31 mouse cellular contexts compared by ENCODE assay signal in genomic region chr9:108403081-108403480, GRCm38 (mm10). TPM values are rescaled to one million over a fixed set of nuclear protein-coding genes. Genes with fewer than 3 reads are reported as not detected.
DNase-seq lines count a peak whose midpoint lies in the region; ATAC-seq and TF ChIP-seq lines count a peak whose summit lies in the region.
"Had no signal": no experiment of that assay in that cellular context is flagged by ENCODE, and none has a peak within 500 bp of the region (broad histone marks: within the 10 kb centered on the region; RNA-seq: fewer than 3 reads in every experiment).

No protein-coding gene starts in this region.

- peak; percentile 53 to 70 for DNase-seq in frontal cortex, adult 2 months (ENCODE audit: extremely low spot score in 1 of 2, low spot score in 1 of 2)
- no peak for DNase-seq in frontal cortex, postnatal 25 days (ENCODE audit: low spot score in 2 of 2)
- DNase-seq in right cerebral cortex, adult 18-20 months: peak; percentile 79
- no peak for DNase-seq in right cerebral cortex, postnatal 4 days
- peak; percentile 28 to 89 for DNase-seq in left cerebral cortex, postnatal 25 days (ENCODE audit: low spot score in 2 of 2)
- no peak for DNase-seq in stomach, postnatal 0 days (ENCODE audit: low spot score)
- DNase-seq in thymus, adult 18-20 months: no peak
- no peak for DNase-seq in c-Kit-positive CD71-positive TER-119-positive erythroid progenitor cells, embryonic 14.5 days (ENCODE audit: low spot score)
- DNase-seq: adrenal gland, postnatal 10 days; cerebellum, adult 2 months; lung, adult 18-20 months; lung, postnatal 14 days; midbrain, embryonic 14.5 days had no signal

- intact Hi-C loops in left cerebral cortex, postnatal 25 days (cut with DNase I): loop anchor here (1.0 kb wide), 1 partner anchor 8 kb away; no protein-coding TSS in a partner anchor

- TF ChIP-seq CTCF in stomach, postnatal 0 days (IDR thresholded peaks at IDR 0.05; ENCODE audit: low read depth): no peak

- H3K36me3 ChIP-seq in stomach, postnatal 0 days (ENCODE audit: control insufficient read depth, insufficient read depth, low read length): no peaks in the 10 kb centered on the region
- H3K36me3 ChIP-seq: embryonic facial prominence, embryonic 10.5 days; heart, embryonic 12.5 days; hindbrain, embryonic 13.5 days; limb, embryonic 10.5 days; neural tube, embryonic 13.5 days had no signal

- H3K4me3 ChIP-seq in stomach, postnatal 0 days (ENCODE audit: low read depth, low read length): no peak overlapping the region
- H3K4me3 ChIP-seq: embryonic facial prominence, embryonic 10.5 days; heart, embryonic 12.5 days; hindbrain, embryonic 13.5 days; limb, embryonic 10.5 days; neural tube, embryonic 13.5 days had no signal

- peak overlapping the region; percentile 65; the same call in 1 of the 2 replicates for H3K27ac ChIP-seq in stomach, postnatal 0 days (replicated peaks)
- H3K27ac ChIP-seq: embryonic facial prominence, embryonic 10.5 days; hindbrain, embryonic 13.5 days; limb, embryonic 10.5 days; neural tube, embryonic 13.5 days had no signal

- no peaks in the 10 kb centered on the region for H3K4me1 ChIP-seq in stomach, postnatal 0 days (replicated peaks; ENCODE audit: control insufficient read depth, insufficient read depth)
- H3K4me1 ChIP-seq: limb, embryonic 10.5 days had no signal

- H3K9me3 ChIP-seq in stomach, postnatal 0 days (ENCODE audit: control insufficient read depth, low read length): no peaks in the 10 kb centered on the region
- H3K9me3 ChIP-seq: embryonic facial prominence, embryonic 10.5 days; heart, embryonic 12.5 days; hindbrain, embryonic 13.5 days; limb, embryonic 10.5 days; neural tube, embryonic 13.5 days had no signal

- no peak overlapping the region for H3K9ac ChIP-seq in stomach, postnatal 0 days (ENCODE audit: low read length)
- H3K9ac ChIP-seq: heart, embryonic 12.5 days; hindbrain, embryonic 13.5 days; neural tube, embryonic 13.5 days had no signal

- no peak overlapping the region for H3K4me2 ChIP-seq in stomach, postnatal 0 days (replicated peaks; ENCODE audit: low read depth)
- H3K4me2 ChIP-seq: heart, embryonic 12.5 days; hindbrain, embryonic 13.5 days; neural tube, embryonic 13.5 days had no signal

- TF ChIP-seq EP300 in stomach, postnatal 0 days (optimal IDR thresholded peaks at IDR 0.05): no peak

- no peaks in the 10 kb centered on the region for H3K27me3 ChIP-seq in stomach, postnatal 0 days (ENCODE audit: control insufficient read depth, insufficient read depth, low read length)
- H3K27me3 ChIP-seq: heart, embryonic 12.5 days; hindbrain, embryonic 13.5 days; neural tube, embryonic 13.5 days had no signal

- 80% methylated on average over 4 of the region's 4 CpGs for WGBS in stomach, postnatal 0 days

- ATAC-seq in stomach, postnatal 0 days (ENCODE audit: low FRiP score, low TSS enrichment): no peak
- ATAC-seq: activated CD4-positive, CD25-positive, alpha-beta regulatory T cell, adult 4 months; CD4-positive, CD25-positive, alpha-beta regulatory T cell, adult 4 months; inflammation-experienced regulatory T-cells, adult 6 months had no signal

RNA-seq across cellular contexts. Expression of gene 1700102P08Rik, which starts 10.5 kb away (rescaled TPM):
- polyA plus RNA-seq in frontal cortex, adult 2 months (2012; rRNA removed): 1.5 and 1.6 TPM in 2 replicates
- 1 to 10 TPM; 2.4 to 3.0 TPM for total RNA-seq in left cerebral cortex, postnatal 25 days (2021)
- polyA plus RNA-seq in stomach, postnatal 0 days (2015; fragmentation: Nextera tagmentation; extraction: Ambion mirVana): 0.17 and 0.21 TPM in 2 replicates
- total RNA-seq: liver, adult 2 months had no signal
- polyA plus RNA-seq: liver, adult 2 months had no signal

RNA-seq across cellular contexts. Expression of gene Ccdc36, which starts 25.2 kb away (rescaled TPM):
- 0.86 and 0.98 TPM in 2 replicates for polyA plus RNA-seq in frontal cortex, adult 2 months (2012; rRNA removed)
- total RNA-seq in left cerebral cortex, postnatal 25 days (2021): under 1 TPM; 0.32 TPM
- polyA plus RNA-seq in stomach, postnatal 0 days (2015; fragmentation: Nextera tagmentation; extraction: Ambion mirVana): 0.39 and 0.41 TPM in 2 replicates
- total RNA-seq: adrenal gland, postnatal 10 days; heart, postnatal 25 days; layer of hippocampus, adult 18-20 months; liver, adult 2 months had no signal
- polyA plus RNA-seq: activated CD4-positive, CD25-positive, alpha-beta regulatory T cell, adult 4 months; inflammation-experienced regulatory T-cells, adult 6 months; liver, adult 2 months had no signal

RNA-seq across cellular contexts. Expression of gene BC048562, which starts 33.2 kb away (rescaled TPM):
- not detected in 2 replicates for polyA plus RNA-seq in frontal cortex, adult 2 months (2012; rRNA removed)
- not detected for total RNA-seq in left cerebral cortex, postnatal 25 days (2021)
- polyA plus RNA-seq in stomach, postnatal 0 days (2015; fragmentation: Nextera tagmentation; extraction: Ambion mirVana): not detected in 2 replicates
- total RNA-seq: adrenal gland, postnatal 10 days; ES-E14; heart, postnatal 25 days; layer of hippocampus, adult 18-20 months; liver, adult 2 months; megakaryocyte, adult 5-6 weeks had no signal
- polyA plus RNA-seq: activated CD4-positive, CD25-positive, alpha-beta regulatory T cell, adult 4 months; CD4-positive, CD25-positive, alpha-beta regulatory T cell, adult 4 months; cerebellum, adult 2 months; embryonic facial prominence, embryonic 10.5 days; forebrain, embryonic 11.5 days; gonadal fat pad, adult 2 months; heart, embryonic 12.5 days; hindbrain, embryonic 13.5 days; inflammation-experienced regulatory T-cells, adult 6 months; kidney, embryonic 16.5 days; limb, embryonic 10.5 days; liver, adult 2 months; midbrain, embryonic 14.5 days; neural tube, embryonic 13.5 days; thymus, postnatal 0 days; urinary bladder, adult 2 months had no signal

RNA-seq across cellular contexts. Expression of gene Usp4, which starts 55.4 kb away (rescaled TPM):
- 116 and 128 TPM in 2 replicates for polyA plus RNA-seq in frontal cortex, adult 2 months (2012; rRNA removed)
- total RNA-seq in left cerebral cortex, postnatal 25 days (2021): 100 to 1,000 TPM; 117 TPM
- 56.8 and 59.6 TPM in 2 replicates for polyA plus RNA-seq in stomach, postnatal 0 days (2015; fragmentation: Nextera tagmentation; extraction: Ambion mirVana)

RNA-seq across cellular contexts. Expression of gene Ccdc71, which starts 57.2 kb away (rescaled TPM):
- 22.3 and 22.6 TPM in 2 replicates for polyA plus RNA-seq in frontal cortex, adult 2 months (2012; rRNA removed)
- 10 to 100 TPM; 40.3 to 42.2 TPM for total RNA-seq in left cerebral cortex, postnatal 25 days (2021)
- polyA plus RNA-seq in stomach, postnatal 0 days (2015; fragmentation: Nextera tagmentation; extraction: Ambion mirVana): 29.7 and 32.2 TPM in 2 replicates

Comparison
In these comparisons a context has a peak if more than half of its experiments do, and no peak if none do; other contexts are left out.
1. DNase-seq: peak in frontal cortex, adult 2 months (2 of 2), right cerebral cortex, adult 18-20 months (single experiment) and left cerebral cortex, postnatal 25 days (2 of 2); none in frontal cortex, postnatal 25 days (0 of 2), right cerebral cortex, postnatal 4 days (single experiment), stomach, postnatal 0 days (single experiment), thymus, adult 18-20 months (0 of 2) and c-Kit-positive CD71-positive TER-119-positive erythroid progenitor cells, embryonic 14.5 days (single experiment).